Mouse (Mus musculus): ENCODE results near the gene Itga7.
"Not testable (repeated sequence)": the region's sequence is repeated elsewhere in the genome, so short reads cannot be mapped to it uniquely, and the experiment has no call there.

Gene Itga7

GRCm38 (mm10) chr10:128990129-128990850 is 56.7 kb downstream of the Itga7 start:
- not testable (repeated sequence) for DNase-seq

- no peak for DNase-seq
Measured at GRCm38 (mm10) chr10:128990994-128991393, 57.4 kb downstream of the Itga7 start.

GRCm38 (mm10) chr10:128995796-128996195 is 62.2 kb downstream of the Itga7 start:
- no peak for DNase-seq

- no peak for DNase-seq
Measured at GRCm38 (mm10) chr10:128996523-128997040, 63.0 kb downstream of the Itga7 start.

- no peak for DNase-seq
Measured at GRCm38 (mm10) chr10:129004032-129004920, 70.7 kb downstream of the Itga7 start.

Data from cerebellum, postnatal 14 days (tissue).